Mouse (Mus musculus) kidney, postnatal 0 days (tissue): ENCODE results near the gene Cbfa2t2. TPM values are rescaled to one million over a fixed set of nuclear protein-coding genes. Genes with fewer than 3 reads are reported as not detected.

Experiments used
- ATAC-seq: fragments of 200-750 bp; cut with Nextera tagmentation; replicated peaks from 2 replicates; pipeline ENCODE4 v1.8.0; 2017; ENCODE audit warnings: low read depth, moderate number of reproducible peaks, moderate TSS enrichment, moderate library complexity; ENCODE audit not compliant: low FRiP score
- DNase-seq: peaks from one replicate; pipeline ENCODE4 v3.0.0-alpha.2; 2016; ENCODE audit warnings: low spot score
- H3K27ac ChIP-seq: fragments of 300-500 bp; sonication (generic); 2 replicates; pipeline ENCODE4 v1.5.1; 2014; ENCODE audit warnings: mild to moderate bottlenecking
- H3K27me3 ChIP-seq: fragments of 300-500 bp; sonication (generic); 2 replicates; pipeline ENCODE4 v1.6.1; 2014; ENCODE audit warnings: low read length, mixed read lengths; ENCODE audit not compliant: insufficient read depth
- H3K36me3 ChIP-seq: fragments of 300-500 bp; sonication (generic); 2 replicates; pipeline ENCODE4 v1.6.1; 2014; ENCODE audit warnings: low read length, mixed read lengths; ENCODE audit not compliant: insufficient read depth
- H3K4me1 ChIP-seq: fragments of 300-500 bp; sonication (generic); replicated peaks from 2 replicates; pipeline ENCODE4 v1.6.1; 2014; ENCODE audit warnings: antibody characterized with exemption, low read length, mixed read lengths; ENCODE audit not compliant: insufficient read depth
- H3K4me2 ChIP-seq: fragments of 300-500 bp; sonication (generic); 2 replicates; pipeline ENCODE4 v1.6.1; 2014; ENCODE audit warnings: mild to moderate bottlenecking, low read length, moderate library complexity, mixed read lengths
- H3K4me3 ChIP-seq: fragments of 300-500 bp; sonication (generic); replicated peaks from 2 replicates; pipeline ENCODE4 v1.5.1; 2014; ENCODE audit warnings: low read depth, low read length
- H3K9ac ChIP-seq: fragments of 300-500 bp; sonication (generic); 2 replicates; pipeline ENCODE4 v1.6.1; 2014; ENCODE audit warnings: low read depth, low read length
- H3K9me3 ChIP-seq: fragments of 300-500 bp; sonication (generic); replicated peaks from 2 replicates; pipeline ENCODE4 v1.6.1; 2016; ENCODE audit warnings: low read length, inconsistent platforms, mixed read lengths
- CTCF ChIP-seq: IDR thresholded peaks from 2 replicates; pipeline ENCODE4 v1.5.1; 2016; ENCODE audit warnings: antibody characterized with exemption, low read depth, mild to moderate bottlenecking, moderate library complexity
- WGBS: fragments of 180-500 bp; shearing (Covaris S2); extraction: QIAGEN DNeasy Blood & Tissue Kit; methylation state at CpG from one replicate; pipeline ENCODE4 v1.1.7; 2014; 5-methylcytosine and 5-hydroxymethylcytosine counted together
- polyA plus RNA-seq: library from polyadenylated mRNA; unstranded; fragments of >200 nt; fragmentation: Nextera tagmentation; extraction: Ambion mirVana; gene quantifications from 2 replicates; pipeline ENCODE4 v1.2.1, GENCODE M21; 2015

Cbfa2t2 gene
- polyA plus RNA-seq, 1 experiment from 2014 or later, result 23.6 TPM

- no peaks in the 10 kb centered on the region for H3K4me1 ChIP-seq
- ATAC-seq, result no peak
- no peaks in the 10 kb centered on the region for H3K9me3 ChIP-seq
- no peak overlapping the region for H3K4me2 ChIP-seq
- DNase-seq, result no peak
- H3K9ac ChIP-seq, result no peak overlapping the region
- H3K27me3 ChIP-seq, result no peaks in the 10 kb centered on the region
- no peak overlapping the region for H3K4me3 ChIP-seq
- no peak for TF ChIP-seq CTCF
- H3K36me3 ChIP-seq, result peaks cover 23% of the 10 kb centered on the region; the same call in 1 of the 2 replicates
- no peak overlapping the region for H3K27ac ChIP-seq
Measured at GRCm38 (mm10) chr2:154521449-154521848, 85.2 kb downstream of the Cbfa2t2 start.

- H3K27me3 ChIP-seq, result no peaks in the 10 kb centered on the region
- H3K36me3 ChIP-seq, result peaks cover 25% of the 10 kb centered on the region; the same call in 1 of the 2 replicates
- H3K4me2 ChIP-seq, result no peak overlapping the region
- no peak overlapping the region for H3K9ac ChIP-seq
- WGBS, result 93% methylated on average over 5 of the region's 5 CpGs
- no peak for TF ChIP-seq CTCF
- no peak for DNase-seq
- no peak overlapping the region for H3K4me3 ChIP-seq
- no peak for ATAC-seq
- no peak overlapping the region for H3K27ac ChIP-seq
- H3K4me1 ChIP-seq, result no peaks in the 10 kb centered on the region
- H3K9me3 ChIP-seq, result no peaks in the 10 kb centered on the region
Measured at GRCm38 (mm10) chr2:154522334-154522733, 86.1 kb downstream of the Cbfa2t2 start.

- no peak for TF ChIP-seq CTCF
- H3K9me3 ChIP-seq, result no peaks in the 10 kb centered on the region
- no peak overlapping the region for H3K9ac ChIP-seq
- no peak overlapping the region for H3K4me2 ChIP-seq
- ATAC-seq, result no peak
- WGBS, result 91% methylated on average over 2 of the region's 2 CpGs
- peaks cover 26% of the 10 kb centered on the region; the same call in 1 of the 2 replicates for H3K36me3 ChIP-seq
- no peaks in the 10 kb centered on the region for H3K4me1 ChIP-seq
- no peak overlapping the region for H3K4me3 ChIP-seq
- no peak overlapping the region for H3K27ac ChIP-seq
- no peaks in the 10 kb centered on the region for H3K27me3 ChIP-seq
- no peak for DNase-seq
Measured at GRCm38 (mm10) chr2:154525285-154525684, 89.0 kb downstream of the Cbfa2t2 start.

GRCm38 (mm10) chr2:154526531-154526930 is 90.2 kb downstream of the Cbfa2t2 start:
- DNase-seq (no peak), ATAC-seq (no peak)
- no peak for TF ChIP-seq CTCF
- peaks cover 31% of the 10 kb centered on the region for H3K36me3 ChIP-seq
- H3K27ac ChIP-seq, result no peak overlapping the region
- H3K9ac ChIP-seq, result no peak overlapping the region
- no peaks in the 10 kb centered on the region for H3K27me3 ChIP-seq
- no peaks in the 10 kb centered on the region for H3K4me1 ChIP-seq
- no peaks in the 10 kb centered on the region for H3K9me3 ChIP-seq
- H3K4me2 ChIP-seq, result no peak overlapping the region
- 86% methylated on average over 3 of the region's 3 CpGs for WGBS
- no peak overlapping the region for H3K4me3 ChIP-seq

- ATAC-seq (no peak), DNase-seq (no peak)
- TF ChIP-seq CTCF, result no peak
- WGBS, result 67% methylated on average over 3 of the region's 3 CpGs
- Histone ChIP-seq H3K27ac (no peak overlapping the region), H3K9me3 (no peaks in the 10 kb centered on the region), H3K4me3 (no peak overlapping the region), H3K4me1 (no peaks in the 10 kb centered on the region), H3K4me2 (no peak overlapping the region), H3K36me3 (peaks cover 42% of the 10 kb centered on the region), H3K27me3 (no peaks in the 10 kb centered on the region), H3K9ac (no peak overlapping the region)
Measured at GRCm38 (mm10) chr2:154532888-154533287, 96.6 kb downstream of the Cbfa2t2 start.

- H3K4me1 ChIP-seq, result no peaks in the 10 kb centered on the region
- no peak for TF ChIP-seq CTCF
- WGBS, result 92% methylated on average over 11 of the region's 12 CpGs
- no peaks in the 10 kb centered on the region for H3K9me3 ChIP-seq
- H3K27me3 ChIP-seq, result no peaks in the 10 kb centered on the region
- H3K4me2 ChIP-seq, result no peak overlapping the region
- no peak overlapping the region for H3K4me3 ChIP-seq
- H3K9ac ChIP-seq, result no peak overlapping the region
- ATAC-seq (no peak; the same call in 1 of the 2 replicates), DNase-seq (no peak)
- peaks cover 42% of the 10 kb centered on the region for H3K36me3 ChIP-seq
- H3K27ac ChIP-seq, result no peak overlapping the region
Measured at GRCm38 (mm10) chr2:154534704-154535270, 98.5 kb downstream of the Cbfa2t2 start.

- WGBS, result 62% methylated on average over 2 of the region's 2 CpGs
- Histone ChIP-seq H3K27ac (no peak overlapping the region), H3K27me3 (no peaks in the 10 kb centered on the region), H3K36me3 (peaks cover 21% of the 10 kb centered on the region), H3K4me3 (no peak overlapping the region), H3K9me3 (no peaks in the 10 kb centered on the region), H3K4me2 (no peak overlapping the region), H3K9ac (no peak overlapping the region), H3K4me1 (no peaks in the 10 kb centered on the region)
- DNase-seq (no peak), ATAC-seq (no peak)
- no peak for TF ChIP-seq CTCF
Measured at GRCm38 (mm10) chr2:154538310-154538709, 102.0 kb downstream of the Cbfa2t2 start.
